Mouse (Mus musculus) limb, embryonic 12.5 days (tissue): ENCODE results near the gene Nfasc. TPM values are rescaled to one million over a fixed set of nuclear protein-coding genes. Genes with fewer than 3 reads are reported as not detected.

ENCODE experiments used
- ATAC-seq: fragments of 200-750 bp; cut with Nextera tagmentation; 2 replicates; pipeline ENCODE4 v1.8.0; 2017; ENCODE audit warnings: low read depth, moderate TSS enrichment; ENCODE audit not compliant: insufficient number of reproducible peaks, insufficient read depth, low FRiP score, low TSS enrichment
- H3K27ac ChIP-seq: fragments of 300-500 bp; sonication (generic); 2 replicates; pipeline ENCODE4 v1.5.1; 2016; ENCODE audit warnings: mild to moderate bottlenecking, moderate library complexity
- H3K27me3 ChIP-seq: fragments of 300-500 bp; sonication (generic); 2 replicates; pipeline ENCODE4 v1.6.1; 2016; ENCODE audit warnings: mild to moderate bottlenecking, moderate library complexity
- H3K36me3 ChIP-seq: fragments of 300-500 bp; sonication (generic); 2 replicates; pipeline ENCODE4 v1.6.1; 2016; ENCODE audit warnings: mild to moderate bottlenecking, moderate library complexity
- H3K4me1 ChIP-seq: fragments of 300-500 bp; sonication (generic); replicated peaks from 2 replicates; pipeline ENCODE4 v1.6.1; 2016
- H3K4me2 ChIP-seq: fragments of 300-500 bp; sonication (generic); 2 replicates; pipeline ENCODE4 v1.6.1; 2016; ENCODE audit warnings: mild to moderate bottlenecking, moderate library complexity
- H3K4me3 ChIP-seq: fragments of 300-500 bp; sonication (generic); replicated peaks from 2 replicates; pipeline ENCODE4 v1.5.1; 2016; ENCODE audit warnings: mild to moderate bottlenecking
- H3K9ac ChIP-seq: fragments of 300-500 bp; sonication (generic); replicated peaks from 2 replicates; pipeline ENCODE4 v1.6.1; 2016; ENCODE audit warnings: mild to moderate bottlenecking, moderate library complexity
- H3K9me3 ChIP-seq: fragments of 300-500 bp; sonication (generic); 2 replicates; pipeline ENCODE4 v1.6.1; 2016; ENCODE audit warnings: mild to moderate bottlenecking, moderate library complexity
- WGBS: fragments of 180-500 bp; shearing (Covaris S2); methylation state at CpG from one replicate; pipeline ENCODE4 v1.1.7; 2016; 5-methylcytosine and 5-hydroxymethylcytosine counted together
- polyA plus RNA-seq: library from polyadenylated mRNA; unstranded; fragments of >200 nt; fragmentation: Nextera tagmentation; extraction: Ambion mirVana; gene quantifications from 2 replicates; pipeline ENCODE4 v1.2.1, GENCODE M21; 2016

The Nfasc gene
- polyA plus RNA-seq, 1 experiment from 2014 or later, result 0.81 TPM

DNA sequence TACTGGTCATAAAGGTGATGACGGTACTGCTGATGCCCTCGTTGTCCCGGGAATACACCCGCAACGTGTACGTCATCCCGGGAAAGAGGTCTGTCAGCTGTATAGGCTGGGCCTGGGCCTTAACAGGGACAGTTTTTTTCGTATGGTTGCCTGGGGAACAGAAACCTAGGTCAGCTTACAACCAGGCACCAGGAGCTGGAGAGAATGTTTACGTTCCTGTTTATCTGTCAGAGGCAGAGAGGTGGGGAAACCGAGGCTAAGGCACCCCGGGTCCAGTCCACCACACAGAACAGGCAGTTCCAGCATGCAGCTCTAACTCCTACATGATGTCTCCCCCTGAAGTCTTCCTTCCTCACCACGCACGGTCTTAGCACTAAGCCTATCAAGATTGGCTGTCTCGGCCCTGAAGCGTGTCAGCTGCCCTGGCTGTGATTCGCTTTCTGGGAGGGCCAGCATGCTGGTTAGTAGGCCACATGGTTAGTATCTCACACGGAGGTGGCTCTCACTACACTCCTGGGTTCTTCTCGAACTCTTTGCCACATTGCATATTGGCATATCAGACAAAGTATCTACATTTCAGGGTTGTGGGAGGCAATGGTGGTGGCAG, 158.5 kb downstream of the Nfasc start:
- Histone ChIP-seq H3K4me2 (no peak overlapping the region), H3K9me3 (no peaks in the 10 kb centered on the region), H3K27me3 (no peaks in the 10 kb centered on the region), H3K4me1 (peaks cover 17% of the 10 kb centered on the region), H3K27ac (no peak overlapping the region), H3K36me3 (no peaks in the 10 kb centered on the region), H3K4me3 (no peak overlapping the region), H3K9ac (no peak overlapping the region)
- 81% methylated on average over 18 of the region's 18 CpGs for WGBS
- ATAC-seq, result no peak

GRCm38 (mm10) chr1:132581845-132582839, 159.5 kb downstream of the Nfasc start:
- no peak overlapping the region for H3K4me2 ChIP-seq
- no peaks in the 10 kb centered on the region for H3K36me3 ChIP-seq
- no peak overlapping the region for H3K4me3 ChIP-seq
- ATAC-seq, result no peak
- no peak overlapping the region for H3K27ac ChIP-seq
- no peaks in the 10 kb centered on the region for H3K27me3 ChIP-seq
- H3K4me1 ChIP-seq, result peaks cover 15% of the 10 kb centered on the region
- H3K9ac ChIP-seq, result no peak overlapping the region
- whole genome bisulfite sequencing, result 57% methylated on average over 14 of the region's 14 CpGs
- no peaks in the 10 kb centered on the region for H3K9me3 ChIP-seq

DNA sequence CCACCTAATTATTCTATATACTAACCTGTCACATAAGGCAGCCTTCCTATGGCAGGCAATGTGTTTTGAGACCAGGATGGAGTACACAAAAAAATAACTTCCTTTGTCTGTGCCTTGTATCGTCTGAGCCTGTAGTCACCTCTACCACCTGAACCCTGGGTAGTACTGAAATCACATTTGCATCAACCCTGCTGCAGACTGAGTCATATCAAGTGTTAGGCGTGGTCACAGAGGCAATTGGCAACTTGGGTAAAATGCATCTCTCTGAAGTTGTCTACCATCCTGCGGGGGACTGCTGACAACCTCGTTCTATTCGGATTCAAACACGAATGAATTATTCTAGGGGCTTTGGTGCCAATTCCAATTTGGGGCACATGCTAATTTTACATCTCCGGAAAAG, 161.5 kb downstream of the Nfasc start:
- Histone ChIP-seq H3K4me3 (no peak overlapping the region), H3K9ac (no peak overlapping the region), H3K27me3 (no peaks in the 10 kb centered on the region), H3K36me3 (no peaks in the 10 kb centered on the region), H3K4me2 (no peak overlapping the region), H3K9me3 (no peaks in the 10 kb centered on the region), H3K4me1 (peaks cover 11% of the 10 kb centered on the region), H3K27ac (no peak overlapping the region)
- WGBS, result 88% methylated on average over 7 of the region's 7 CpGs
- ATAC-seq, result no peak

- Histone ChIP-seq H3K9ac (no peak overlapping the region), H3K4me3 (no peak overlapping the region), H3K36me3 (no peaks in the 10 kb centered on the region), H3K27me3 (no peaks in the 10 kb centered on the region), H3K9me3 (no peaks in the 10 kb centered on the region), H3K27ac (no peak overlapping the region), H3K4me1 (no peaks in the 10 kb centered on the region), H3K4me2 (no peak overlapping the region)
- 95% methylated on average over 8 of the region's 8 CpGs for WGBS
- no peak for ATAC-seq
These were observed 164.8 kb downstream of the Nfasc start for GRCm38 (mm10) chr1:132576845-132577244.

DNA sequence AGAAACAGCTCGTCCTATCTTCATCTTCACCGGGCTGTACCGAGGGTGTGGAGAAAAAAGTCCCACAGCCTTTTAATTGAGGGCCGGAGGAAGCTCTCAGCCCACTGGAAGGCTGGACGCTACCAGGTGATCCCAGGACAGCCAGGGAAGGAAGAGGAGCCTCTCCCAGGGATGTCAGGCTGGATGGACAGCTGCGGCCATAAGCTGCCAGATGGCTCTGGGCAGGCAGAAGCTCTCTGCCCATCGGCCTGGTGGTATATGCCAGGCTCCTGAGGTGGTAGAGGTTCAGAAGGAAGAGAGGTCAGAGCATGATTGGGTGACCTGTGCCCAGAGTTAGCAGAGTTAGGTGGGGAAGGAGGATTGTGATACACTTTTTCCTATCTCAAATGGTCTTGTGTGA, 168.7 kb downstream of the Nfasc start:
- no peaks in the 10 kb centered on the region for H3K36me3 ChIP-seq
- WGBS, result 92% methylated on average over 7 of the region's 7 CpGs
- ATAC-seq, result no peak
- no peaks in the 10 kb centered on the region for H3K9me3 ChIP-seq
- H3K27me3 ChIP-seq, result no peaks in the 10 kb centered on the region; the same call in 1 of the 2 replicates
- H3K27ac ChIP-seq, result no peak overlapping the region
- H3K4me3 ChIP-seq, result no peak overlapping the region
- H3K4me2 ChIP-seq, result no peak overlapping the region
- no peaks in the 10 kb centered on the region for H3K4me1 ChIP-seq
- H3K9ac ChIP-seq, result no peak overlapping the region

DNA sequence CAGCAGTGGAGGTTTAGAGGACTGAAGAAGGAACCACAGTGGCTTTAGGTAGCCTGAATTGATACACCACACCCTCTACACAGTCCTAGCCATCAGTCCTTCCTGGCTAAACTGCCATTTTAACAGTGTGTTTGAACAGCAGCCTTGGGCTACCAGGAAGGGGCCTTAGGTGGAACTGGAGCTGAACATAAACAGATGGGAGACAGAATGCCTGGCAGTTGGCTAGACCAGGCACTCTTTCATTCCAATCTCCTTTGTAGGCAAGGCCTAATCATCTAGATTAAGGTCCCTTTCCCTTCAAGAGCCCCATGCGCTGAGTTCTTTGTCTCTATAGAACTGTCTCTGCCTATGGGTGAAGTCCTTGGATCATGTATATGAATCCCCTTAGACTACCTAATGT, 170.0 kb downstream of the Nfasc start:
- Histone ChIP-seq H3K27ac (no peak overlapping the region), H3K9ac (no peak overlapping the region), H3K9me3 (no peaks in the 10 kb centered on the region), H3K27me3 (no peaks in the 10 kb centered on the region; the same call in none of the 2 replicates), H3K36me3 (no peaks in the 10 kb centered on the region), H3K4me2 (no peak overlapping the region), H3K4me1 (no peaks in the 10 kb centered on the region), H3K4me3 (no peak overlapping the region)
- 86% methylated on average over 1 of the region's 1 CpGs for WGBS
- ATAC-seq, result no peak

DNA sequence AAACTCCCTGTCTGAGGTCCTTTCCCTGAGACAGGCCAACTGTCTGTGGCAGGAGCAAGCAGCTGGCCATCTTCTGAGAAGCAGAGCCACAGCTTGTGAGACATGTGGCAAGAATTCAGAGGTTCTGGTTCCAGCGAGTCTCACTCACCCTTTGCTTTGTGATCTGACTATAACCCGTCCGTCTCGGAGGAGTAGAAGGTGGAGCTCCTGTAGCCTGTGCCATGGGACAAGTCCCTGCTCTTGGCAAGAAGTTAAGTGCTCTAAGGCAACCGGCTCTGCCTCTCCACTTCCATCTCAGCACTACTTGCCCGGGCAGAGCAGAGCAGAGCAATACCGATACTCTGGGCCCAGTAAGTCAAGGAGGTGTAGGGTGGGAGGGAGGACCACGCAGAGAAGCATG, 170.7 kb downstream of the Nfasc start:
- Histone ChIP-seq H3K4me1 (no peaks in the 10 kb centered on the region), H3K9me3 (no peaks in the 10 kb centered on the region), H3K4me3 (no peak overlapping the region), H3K27ac (no peak overlapping the region), H3K9ac (no peak overlapping the region), H3K4me2 (no peak overlapping the region), H3K27me3 (no peaks in the 10 kb centered on the region; the same call in none of the 2 replicates), H3K36me3 (no peaks in the 10 kb centered on the region)
- ATAC-seq, result no peak
- 86% methylated on average over 8 of the region's 8 CpGs for WGBS

- 94% methylated on average over 15 of the region's 15 CpGs for WGBS
- H3K4me3 ChIP-seq, result no peak overlapping the region
- H3K9ac ChIP-seq, result no peak overlapping the region
- no peak overlapping the region for H3K4me2 ChIP-seq
- H3K36me3 ChIP-seq, result no peaks in the 10 kb centered on the region
- H3K9me3 ChIP-seq, result no peaks in the 10 kb centered on the region
- no peaks in the 10 kb centered on the region; the same call in none of the 2 replicates for H3K27me3 ChIP-seq
- no peak for ATAC-seq
- H3K27ac ChIP-seq, result no peak overlapping the region
- no peaks in the 10 kb centered on the region for H3K4me1 ChIP-seq
These were observed 171.4 kb downstream of the Nfasc start for GRCm38 (mm10) chr1:132570068-132570780.

DNA sequence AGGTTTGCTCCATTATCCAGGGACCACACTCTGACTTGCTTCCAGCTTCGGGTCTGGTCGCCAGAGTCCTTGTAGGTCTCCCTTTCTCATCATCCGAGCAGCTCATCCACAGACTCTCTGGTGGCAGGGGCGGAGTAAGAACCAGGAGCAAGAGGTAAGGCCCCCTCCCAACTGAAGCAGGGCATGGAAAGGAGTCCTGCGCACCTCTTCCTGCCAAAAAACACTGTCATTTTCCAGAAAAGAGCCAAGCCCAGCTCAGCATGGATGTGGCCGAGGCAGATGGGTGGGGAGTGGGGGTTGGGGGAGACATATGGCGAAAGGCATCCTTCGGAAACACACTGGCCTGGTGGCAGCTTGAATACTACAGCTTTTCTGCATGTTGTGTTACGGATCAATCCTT, 172.1 kb downstream of the Nfasc start:
- H3K4me1 ChIP-seq, result no peaks in the 10 kb centered on the region
- no peak overlapping the region for H3K27ac ChIP-seq
- H3K9ac ChIP-seq, result no peak overlapping the region
- 77% methylated on average over 9 of the region's 9 CpGs for WGBS
- H3K4me2 ChIP-seq, result no peak overlapping the region
- no peak overlapping the region for H3K4me3 ChIP-seq
- ATAC-seq, result no peak
- H3K36me3 ChIP-seq, result no peaks in the 10 kb centered on the region
- peaks cover 5% of the 10 kb centered on the region for H3K27me3 ChIP-seq
- no peaks in the 10 kb centered on the region for H3K9me3 ChIP-seq

DNA sequence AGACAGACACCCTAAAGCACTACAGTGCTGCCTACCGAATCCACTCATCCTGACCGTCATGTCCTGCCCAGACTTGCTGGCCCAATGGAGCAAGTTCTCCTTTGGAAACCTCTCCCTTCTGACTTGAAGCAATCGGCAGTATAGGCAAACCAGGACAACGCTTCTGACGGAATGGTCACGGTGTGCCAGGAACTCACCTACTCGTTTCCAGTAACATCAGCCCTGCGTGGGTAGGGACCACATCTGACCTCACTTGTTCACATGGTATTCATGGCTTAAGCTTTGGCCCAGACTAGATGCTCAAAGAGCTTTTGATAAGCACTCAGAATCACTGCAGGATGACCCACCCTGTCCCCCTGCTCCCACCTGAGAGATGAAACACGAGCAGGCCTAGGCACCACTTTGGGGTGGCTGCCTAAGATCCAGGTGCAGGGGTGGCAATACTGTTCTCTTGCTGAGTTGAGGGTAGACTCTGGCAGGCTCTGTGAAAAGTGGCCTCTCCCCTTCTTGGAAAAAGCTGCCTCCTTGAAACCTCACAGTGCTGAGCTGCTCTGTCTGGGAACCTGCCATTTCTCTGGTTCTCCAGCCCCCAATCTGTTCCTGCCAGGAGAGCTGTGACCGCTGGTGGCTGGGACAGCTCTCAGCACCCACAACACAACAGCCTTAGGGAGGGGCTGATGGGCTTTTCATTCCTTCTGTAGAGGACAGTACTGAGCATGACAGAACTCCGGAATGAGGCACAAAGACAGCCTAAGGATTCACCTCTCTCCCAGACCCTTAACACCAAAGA, 174.1 kb downstream of the Nfasc start:
- no peak for ATAC-seq
- WGBS, result 80% methylated on average over 11 of the region's 11 CpGs
- H3K4me1 ChIP-seq, result peaks cover 1% of the 10 kb centered on the region; the same call in 1 of the 2 replicates
- no peak overlapping the region for H3K4me2 ChIP-seq
- H3K9me3 ChIP-seq, result no peaks in the 10 kb centered on the region
- H3K9ac ChIP-seq, result no peak overlapping the region
- peaks cover 9% of the 10 kb centered on the region for H3K27me3 ChIP-seq
- H3K36me3 ChIP-seq, result no peaks in the 10 kb centered on the region
- no peak overlapping the region for H3K4me3 ChIP-seq
- no peak overlapping the region for H3K27ac ChIP-seq
